Mouse (Mus musculus) megakaryocyte, embryonic 14.5 days (primary cell): ENCODE results near the gene Rabl3.

ENCODE experiments used
- FLI1 ChIP-seq: IDR thresholded peaks from 2 replicates; pipeline ENCODE4 v1.6.1; 2012; ENCODE audit warnings: low read length, inconsistent platforms, mixed read lengths
- GATA1 ChIP-seq: IDR thresholded peaks from 3 replicates; pipeline ENCODE4 v1.6.1; 2012; ENCODE audit warnings: mixed read lengths, low read length, inconsistent platforms, borderline replicate concordance

GRCm38 (mm10) chr16:37566107-37566506 is 26.4 kb downstream of the Rabl3 start:
- no peak for TF ChIP-seq GATA1
- no peak for TF ChIP-seq FLI1
